Mouse (Mus musculus): ENCODE measurements around the gene Lin9. TPM values are rescaled to one million over a fixed set of nuclear protein-coding genes. Genes with fewer than 3 reads are reported as not detected.
"Not testable (repeated sequence)": the region's sequence is repeated elsewhere in the genome, so short reads cannot be mapped to it uniquely, and the experiment has no call there.

Gene Lin9
- total RNA-seq (2022) = 1 to 10 TPM; 4.4 to 5.8 (median 5.2) TPM

GRCm38 (mm10) chr1:180641137-180641517, at the start of gene Lin9:
Gene Lin9, plus strand, starts transcription at chr1:180641150.
- DNase-seq = peak; percentile 84

- DNase-seq = no peak
These were observed 40.4 kb upstream of the Lin9 start for GRCm38 (mm10) chr1:180600578-180600977.

- no peak for DNase-seq
These were observed 39.1 kb upstream of the Lin9 start for GRCm38 (mm10) chr1:180601806-180602205.

- DNase-seq = peak; percentile 21
These were observed 36.4 kb upstream of the Lin9 start for GRCm38 (mm10) chr1:180604579-180604978.

GRCm38 (mm10) chr1:180606106-180606505, 34.8 kb upstream of the Lin9 start:
- no peak for DNase-seq

GRCm38 (mm10) chr1:180606796-180607577, 34.0 kb upstream of the Lin9 start:
- no peak for DNase-seq

- no peak for DNase-seq
These were observed 33.4 kb upstream of the Lin9 start for GRCm38 (mm10) chr1:180607578-180607879.

- not testable (repeated sequence) for DNase-seq
These were observed 29.1 kb upstream of the Lin9 start for GRCm38 (mm10) chr1:180611842-180612241.

- no peak for DNase-seq
These were observed 24.2 kb upstream of the Lin9 start for GRCm38 (mm10) chr1:180616762-180617161.

- DNase-seq = no peak
These were observed 18.6 kb upstream of the Lin9 start for GRCm38 (mm10) chr1:180622389-180622788.

GRCm38 (mm10) chr1:180623911-180624310, 17.0 kb upstream of the Lin9 start:
- DNase-seq = no peak

GRCm38 (mm10) chr1:180626141-180626540, 14.8 kb upstream of the Lin9 start:
- DNase-seq = peak; percentile 81

- not testable (repeated sequence) for DNase-seq
These were observed 3.2 kb upstream of the Lin9 start for GRCm38 (mm10) chr1:180637796-180638195.

- no peak for DNase-seq
These were observed 1.2 kb upstream of the Lin9 start for GRCm38 (mm10) chr1:180639416-180640401.

- no peak for DNase-seq
These were observed 285 bp upstream of the Lin9 start for GRCm38 (mm10) chr1:180640605-180641125.

- no peak for DNase-seq
These were observed 723 bp downstream of the Lin9 start for GRCm38 (mm10) chr1:180641518-180642227.

GRCm38 (mm10) chr1:180642228-180642564, 1.2 kb downstream of the Lin9 start:
- no peak for DNase-seq

GRCm38 (mm10) chr1:180691284-180691683, 50.3 kb downstream of the Lin9 start:
- DNase-seq = peak; percentile 42

GRCm38 (mm10) chr1:180696626-180697352, 55.8 kb downstream of the Lin9 start, which contains the start of gene Mixl1:
Gene Mixl1, minus strand, starts transcription at chr1:180697034.
- no peak for DNase-seq

GRCm38 (mm10) chr1:180698063-180698462, 57.1 kb downstream of the Lin9 start:
- DNase-seq = no peak

- DNase-seq = no peak
These were observed 62.5 kb downstream of the Lin9 start for GRCm38 (mm10) chr1:180703400-180703799.

GRCm38 (mm10) chr1:180707368-180707767, 66.4 kb downstream of the Lin9 start:
- DNase-seq = no peak

All from adrenal gland, adult 8-10 months (tissue).